Mouse (Mus musculus) thymus, postnatal 10 days (tissue): ENCODE measurements at regions not wholly inside any gene's neighbourhood (a gene's known extent, or its start where the extent isn't known, plus 50 kb on each side); places are given as distances from the start of the nearest gene placed in this dataset.
"Not testable (repeated sequence)": the region's sequence is repeated elsewhere in the genome, so short reads cannot be mapped to it uniquely, and the experiment has no call there.

Experiments used
- DNase-seq, 2 experiments: peaks; one replicate each; pipeline ENCODE4 v3.0.0; 2021; ENCODE audit warnings: low spot score in 2 of 2

DNA sequence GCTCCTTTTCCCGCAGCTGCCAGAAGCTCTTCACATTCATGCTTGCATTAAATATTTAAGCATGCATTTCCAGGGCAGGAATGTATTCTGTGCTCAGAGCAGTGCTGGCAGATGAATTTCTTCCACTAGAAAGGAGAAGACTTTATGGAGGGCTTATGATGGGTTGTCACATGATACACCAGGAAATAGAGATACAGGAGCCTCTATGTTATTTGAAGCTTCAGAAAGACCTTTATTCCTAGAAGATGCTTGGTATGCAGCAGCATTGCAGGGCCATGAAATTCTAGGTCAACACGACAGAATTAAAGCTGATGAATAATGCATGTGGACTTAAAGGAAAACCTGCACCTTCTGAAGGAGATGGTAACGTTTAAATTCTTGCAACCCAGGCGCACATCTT is 212.1 kb downstream of the Adgrg6 start:
- DNase-seq: no peak

DNA sequence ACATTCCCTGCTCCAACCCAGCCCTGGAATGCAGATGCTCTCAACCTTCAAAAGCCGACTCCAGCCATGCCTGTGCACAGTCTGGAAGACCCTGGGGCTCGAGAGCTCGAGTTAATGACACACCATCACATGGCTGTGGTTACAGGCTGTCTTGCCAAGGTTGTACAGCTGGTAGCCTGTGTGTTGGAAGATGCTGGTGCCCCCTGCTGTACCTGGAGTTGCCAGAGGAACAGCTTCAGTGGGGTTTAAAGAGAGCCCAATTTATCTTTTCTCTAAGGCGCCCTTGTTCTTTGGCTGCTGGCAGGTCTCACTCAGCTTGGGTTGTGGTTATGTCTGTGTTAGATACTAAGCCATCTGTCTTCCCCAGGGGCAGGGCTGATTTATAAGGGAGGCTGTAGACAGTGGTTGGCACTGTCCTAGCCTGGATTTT is 212.8 kb downstream of the Adgrg6 start:
- DNase-seq: peak; percentile 25 to 42

DNA sequence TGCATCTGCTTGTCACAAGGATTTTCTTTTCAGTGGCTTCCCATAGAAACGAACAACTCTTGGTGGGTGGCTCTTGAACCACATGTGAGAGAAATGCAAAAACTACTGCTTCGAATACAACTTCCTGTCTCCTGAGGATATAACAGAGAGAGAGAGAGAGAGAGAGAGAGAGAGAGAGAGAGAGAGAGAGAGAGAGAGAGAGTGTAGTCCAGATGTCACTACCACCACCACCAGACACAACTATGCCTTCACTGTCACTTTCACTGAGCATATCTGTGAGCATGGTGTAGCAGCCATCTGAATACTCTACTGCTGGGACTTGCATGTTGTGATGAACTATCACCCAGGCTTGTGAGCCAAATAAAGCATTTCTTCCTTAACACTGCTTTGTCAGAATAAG is 216.6 kb downstream of the Adgrg6 start:
- DNase-seq: no peak

DNA sequence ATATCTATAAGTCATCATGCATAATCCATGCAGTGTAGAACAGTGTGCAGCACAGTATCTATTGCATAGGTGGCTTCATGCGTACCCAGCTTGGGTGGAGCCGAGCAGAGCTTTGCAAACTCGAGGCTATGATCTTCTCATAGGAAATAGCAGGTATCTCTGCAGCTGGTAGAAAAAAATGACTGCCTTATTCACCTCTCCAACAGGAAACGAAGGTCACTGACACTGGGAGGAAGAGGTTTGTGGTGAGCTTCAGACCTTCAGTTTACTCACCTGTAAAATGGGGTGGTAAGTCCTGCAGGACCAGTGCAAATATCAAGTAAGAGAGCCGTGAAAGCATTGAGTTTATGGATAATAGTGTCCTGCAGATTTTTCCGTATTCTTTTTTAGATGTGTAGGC is 219.2 kb downstream of the Adgrg6 start:
- no peak for DNase-seq

DNA sequence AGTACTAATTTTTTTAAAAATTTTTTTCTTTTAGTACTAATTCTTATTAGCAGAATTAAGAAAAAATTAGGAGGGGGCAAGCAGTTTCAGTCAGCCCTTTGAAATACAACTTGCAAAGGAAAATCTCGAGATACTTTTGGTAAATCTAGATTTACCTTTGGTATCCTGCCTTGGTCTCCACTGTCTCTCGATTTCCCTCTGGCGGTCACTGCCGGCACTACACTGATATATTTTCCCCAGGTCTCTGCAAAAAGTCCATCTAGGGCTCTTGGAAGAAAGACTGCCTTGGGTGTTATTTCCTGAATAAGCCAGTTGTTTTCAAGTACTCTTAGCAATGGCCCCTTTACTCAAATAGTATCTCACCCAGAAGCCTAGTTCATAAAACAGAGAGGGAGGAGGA is 224.0 kb downstream of the Adgrg6 start:
- DNase-seq: peak; percentile 68 to 86

DNA sequence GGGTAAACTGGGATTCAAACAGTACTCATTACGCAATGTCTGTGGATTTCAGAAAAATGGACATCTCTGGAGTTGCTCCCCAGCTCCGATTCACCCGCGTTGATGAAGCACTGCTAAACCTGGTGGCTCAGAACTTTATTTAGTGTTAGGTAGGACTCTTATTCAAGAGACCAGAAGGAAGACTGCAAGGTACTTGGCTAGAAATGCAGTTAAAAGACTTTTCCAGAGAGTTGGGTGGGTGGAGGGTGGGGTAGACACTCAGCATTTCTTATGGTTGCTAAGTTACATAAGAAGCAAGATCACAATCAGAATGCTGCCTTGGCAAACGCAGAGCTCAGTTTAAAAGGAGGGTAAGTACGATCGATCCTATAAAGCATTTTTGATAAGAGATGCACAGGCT is 230.2 kb downstream of the Adgrg6 start:
- no peak for DNase-seq

DNA sequence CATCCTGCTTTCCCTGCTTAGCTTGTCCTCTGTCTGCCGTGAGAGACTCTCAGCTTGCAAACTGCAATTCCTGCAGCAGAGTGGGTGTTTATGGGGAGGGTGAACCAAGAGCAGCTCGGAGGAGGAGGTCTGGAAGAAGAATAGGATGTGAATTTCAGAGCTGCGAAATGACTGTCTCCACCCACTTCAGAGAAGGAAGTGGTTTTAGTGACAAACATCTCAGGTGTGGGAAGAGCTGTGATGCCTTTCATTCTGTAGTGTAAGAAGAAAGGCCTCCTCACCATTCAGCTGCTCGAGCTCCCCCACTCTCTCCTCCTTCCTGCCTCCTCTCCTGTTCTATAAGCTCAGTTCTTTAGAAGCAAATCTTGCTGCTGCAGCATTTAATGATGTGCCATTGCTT is 230.9 kb downstream of the Adgrg6 start:
- DNase-seq: peak; percentile 67 to 69

DNA sequence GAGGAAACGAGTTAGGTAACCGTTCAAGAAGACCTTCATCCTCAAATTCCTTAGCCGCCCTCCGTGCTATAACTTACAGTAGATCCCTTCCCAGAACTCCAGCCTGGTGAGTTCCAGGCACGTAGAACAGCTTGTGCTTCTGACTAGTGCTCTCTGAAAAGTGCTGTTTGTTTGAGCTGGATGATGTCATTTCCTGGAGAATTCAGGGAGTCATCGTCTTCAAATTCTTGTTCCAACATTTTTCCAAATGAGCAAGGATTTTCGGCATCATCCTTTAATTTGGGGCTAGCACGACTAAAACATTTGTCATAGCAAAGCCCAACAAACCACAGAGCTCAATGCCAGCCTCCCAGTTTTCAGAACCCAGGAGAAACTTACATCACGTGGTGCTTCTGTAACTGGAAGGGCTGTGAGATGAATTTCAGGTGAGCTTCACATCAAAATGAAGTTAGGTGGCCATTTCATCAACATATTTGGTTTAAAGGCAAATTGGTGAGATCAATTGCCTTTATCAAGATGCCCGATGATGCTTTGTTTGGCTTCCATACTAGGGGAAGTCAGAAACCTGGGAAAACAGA is 231.4 kb downstream of the Adgrg6 start:
- no peak for DNase-seq

DNA sequence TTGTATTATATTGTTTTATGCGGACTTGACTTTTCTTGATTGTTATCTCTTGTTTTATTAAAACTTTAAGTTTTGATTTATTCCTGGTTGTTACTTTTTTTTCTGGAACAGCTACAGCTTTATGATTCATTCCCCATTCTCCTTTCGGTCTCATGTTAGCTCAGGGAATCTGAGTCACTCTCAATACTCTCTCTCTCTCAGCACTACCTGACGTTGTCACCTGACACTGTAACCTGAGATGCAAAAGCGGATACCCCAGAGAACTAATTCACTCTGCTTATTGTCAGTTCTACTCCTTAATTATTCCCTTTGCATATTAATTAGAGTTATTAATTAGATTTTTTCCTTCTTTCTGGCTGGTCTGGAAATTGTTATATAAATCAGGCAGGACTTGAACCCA is 232.5 kb downstream of the Adgrg6 start:
- no peak for DNase-seq

DNA sequence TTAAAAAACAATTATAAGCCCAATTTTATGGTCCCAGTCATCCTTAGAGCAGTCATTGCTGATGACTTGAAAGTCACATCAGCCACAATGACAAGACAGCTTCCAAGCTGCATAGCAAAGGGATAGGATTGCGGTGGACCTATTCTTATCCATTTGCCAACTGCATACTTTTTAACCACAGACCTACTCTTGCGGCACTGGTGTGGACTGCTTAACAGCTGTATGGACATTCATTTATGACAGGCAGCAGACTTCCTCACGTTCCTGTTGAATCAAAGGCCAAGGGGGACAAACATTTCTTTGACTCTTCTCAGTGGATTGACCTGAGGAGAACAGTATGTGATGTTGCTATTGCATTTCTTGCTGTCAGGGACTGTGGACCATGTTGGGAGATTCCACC is 233.5 kb downstream of the Adgrg6 start:
- DNase-seq: no peak

DNA sequence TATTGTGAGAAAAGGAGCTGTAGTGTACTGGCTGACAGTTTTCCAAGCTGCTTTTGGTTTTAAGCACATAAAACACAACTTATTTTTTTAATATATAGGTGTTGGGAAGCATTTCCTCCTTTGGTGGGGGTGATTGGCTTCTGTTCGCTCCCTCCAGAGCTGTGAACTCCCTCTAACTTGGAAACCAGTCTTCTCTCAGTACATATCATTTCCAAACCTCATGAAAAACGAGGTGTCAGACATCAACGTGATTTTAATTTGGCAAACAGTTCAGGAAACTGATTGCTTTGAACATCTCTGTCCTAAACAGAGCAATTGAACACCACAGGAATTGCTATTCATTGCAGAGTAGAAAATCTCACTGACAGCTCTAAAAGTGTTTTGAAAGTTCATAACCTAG is 238.6 kb downstream of the Adgrg6 start:
- no peak for DNase-seq

DNA sequence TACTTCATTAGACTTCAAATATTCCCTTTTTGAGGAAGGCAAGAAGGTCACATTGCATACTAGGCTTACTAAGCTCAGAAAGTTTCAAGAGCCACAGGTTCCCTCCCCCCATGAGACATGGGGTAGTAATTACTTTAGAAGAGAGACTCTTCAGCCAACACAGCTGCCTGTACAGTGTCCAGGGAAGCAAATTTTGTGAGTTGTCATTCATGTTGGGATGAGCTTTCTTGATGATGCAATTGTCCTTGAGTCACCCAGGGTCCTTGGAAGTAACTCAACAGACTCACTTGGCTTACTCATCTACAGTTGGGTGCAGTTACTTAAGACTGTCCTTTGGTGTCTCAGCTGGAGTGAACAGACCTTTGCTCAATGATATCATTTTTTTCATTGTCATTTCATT is 242.0 kb downstream of the Adgrg6 start:
- no peak for DNase-seq

DNA sequence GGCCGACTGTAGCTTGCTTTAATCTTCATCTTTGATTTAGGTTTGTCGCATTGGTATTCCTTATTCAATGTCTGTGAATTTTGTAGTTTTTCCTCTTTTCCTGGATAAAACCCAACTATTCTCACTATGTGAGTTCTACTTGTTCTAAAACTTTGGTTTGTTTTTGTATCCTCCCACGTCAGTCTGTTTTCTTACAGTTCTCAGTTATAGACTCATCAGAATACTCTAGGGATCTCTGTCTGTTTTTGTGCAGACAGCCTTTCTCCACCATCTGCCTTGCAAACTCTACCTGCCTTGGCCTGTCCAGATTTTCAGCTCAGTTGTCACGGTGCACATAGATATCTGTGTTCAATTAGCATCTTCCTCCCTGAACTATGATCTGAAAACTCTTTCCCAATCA is 249.3 kb downstream of the Adgrg6 start:
- DNase-seq: no peak

DNA sequence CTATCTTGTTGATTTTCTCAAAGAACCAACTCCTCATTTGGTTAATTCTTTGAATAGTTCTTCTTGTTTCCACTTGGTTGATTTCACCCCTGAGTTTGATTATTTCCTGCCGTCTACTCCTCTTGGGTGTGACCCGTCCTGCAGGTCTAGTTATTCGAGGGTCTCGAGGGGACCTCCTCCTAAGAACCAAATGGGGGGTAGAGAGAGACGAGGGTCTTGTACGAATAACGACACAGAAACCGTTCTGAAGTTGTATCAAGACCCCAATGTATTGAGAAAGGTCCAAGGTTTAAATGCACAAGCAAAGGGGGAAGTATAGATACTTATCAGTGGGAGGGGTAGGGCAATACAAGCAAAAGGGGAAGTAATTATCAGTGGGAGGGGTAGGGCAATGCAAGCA is 252.8 kb downstream of the Adgrg6 start:
- not testable (repeated sequence) for DNase-seq

DNA sequence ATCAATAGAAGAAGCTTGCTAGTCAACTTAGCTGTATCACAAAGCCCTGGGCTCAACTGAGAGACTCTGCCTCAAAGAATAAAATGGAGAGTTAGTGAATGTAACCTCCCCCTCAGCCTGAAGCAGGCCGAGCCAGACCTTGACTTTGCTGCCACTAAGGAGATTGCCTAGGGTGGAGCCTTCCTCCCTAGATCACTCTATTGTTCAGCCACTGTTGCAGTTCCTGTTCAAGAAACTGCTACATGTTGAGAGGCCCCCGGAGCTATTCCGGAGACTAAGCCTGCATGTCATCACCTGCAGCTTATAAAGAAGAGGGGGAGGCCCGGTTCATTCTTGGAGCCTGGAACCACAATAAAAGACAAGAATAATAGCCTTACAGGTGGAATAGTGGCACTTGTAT is 257.9 kb downstream of the Adgrg6 start:
- DNase-seq: no peak

DNA sequence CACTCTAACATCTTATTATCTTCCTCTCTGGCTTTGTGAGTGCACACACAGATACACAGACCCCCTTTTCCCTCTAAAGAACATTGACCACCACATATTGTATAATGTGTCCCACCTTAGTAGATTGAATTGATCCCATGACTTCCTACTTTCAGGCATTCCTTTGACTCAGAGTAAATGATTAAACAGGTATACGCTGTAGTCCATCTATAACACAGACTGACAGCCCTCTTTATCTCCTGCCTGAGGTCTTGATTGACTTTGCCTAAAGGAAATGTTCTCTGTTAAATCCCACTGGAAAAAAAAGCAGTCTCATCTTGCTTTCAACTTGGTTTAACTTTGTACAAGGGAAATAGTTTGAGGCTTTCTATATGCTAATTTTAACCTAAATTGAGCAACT is 268.8 kb downstream of the Adgrg6 start:
- DNase-seq: no peak

DNA sequence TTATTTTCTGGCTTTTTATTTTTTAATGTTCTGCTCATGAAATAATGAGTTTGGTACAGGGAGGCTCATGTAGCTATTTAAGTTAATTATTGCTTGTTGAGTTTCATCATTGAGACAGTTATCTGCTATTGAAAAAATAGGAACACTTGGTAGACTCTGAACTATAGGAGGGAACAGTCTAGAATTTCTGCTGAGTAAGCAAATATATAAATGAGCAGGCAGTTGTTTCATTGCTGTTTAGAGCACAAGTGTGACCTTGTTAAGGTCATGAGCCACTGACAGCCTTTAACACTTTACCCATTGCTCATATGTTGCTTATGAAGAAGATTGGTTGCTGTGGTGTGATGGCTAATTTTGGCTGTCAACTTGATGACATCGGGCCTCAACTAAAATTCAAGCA is 270.0 kb downstream of the Adgrg6 start:
- DNase-seq: no peak

DNA sequence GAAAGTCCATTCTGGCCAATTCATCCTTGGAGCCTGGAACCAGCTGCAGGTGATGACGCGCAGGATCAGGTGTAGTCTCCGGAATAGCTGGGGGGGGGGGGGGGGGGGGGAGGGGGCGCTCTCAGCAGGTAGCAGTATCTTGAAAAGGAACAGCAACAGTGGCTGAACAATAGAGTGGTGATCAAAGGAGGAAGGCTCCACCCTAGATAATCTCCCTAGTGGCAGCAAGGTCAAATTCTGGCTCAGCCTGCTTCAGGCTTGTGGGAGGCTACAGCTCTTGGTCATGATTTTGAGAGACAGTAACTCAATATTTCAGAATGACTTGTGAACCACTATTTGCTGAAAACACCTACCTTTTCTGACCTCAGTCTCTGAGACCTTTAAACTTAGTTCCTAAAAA is 275.5 kb downstream of the Adgrg6 start:
- DNase-seq: no peak

DNA sequence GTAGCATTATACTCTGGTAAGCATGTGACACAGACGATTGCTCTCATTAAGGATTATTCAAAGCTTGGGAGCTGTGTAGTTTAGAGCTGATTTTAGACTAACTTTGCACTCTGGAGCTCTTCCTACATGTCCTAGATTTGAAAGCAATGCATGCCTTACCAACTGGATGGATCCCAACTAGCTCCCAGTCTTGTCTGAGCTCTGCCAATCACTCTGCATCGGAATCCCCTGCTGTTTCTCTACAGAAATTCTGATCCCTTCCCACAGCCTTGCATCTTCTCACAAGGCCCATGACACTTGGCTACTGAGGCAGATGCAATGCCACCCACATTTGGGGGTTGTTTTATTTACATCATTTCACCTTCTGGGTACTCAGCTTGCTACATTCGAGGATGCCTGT is 277.8 kb downstream of the Adgrg6 start:
- DNase-seq: no peak

DNA sequence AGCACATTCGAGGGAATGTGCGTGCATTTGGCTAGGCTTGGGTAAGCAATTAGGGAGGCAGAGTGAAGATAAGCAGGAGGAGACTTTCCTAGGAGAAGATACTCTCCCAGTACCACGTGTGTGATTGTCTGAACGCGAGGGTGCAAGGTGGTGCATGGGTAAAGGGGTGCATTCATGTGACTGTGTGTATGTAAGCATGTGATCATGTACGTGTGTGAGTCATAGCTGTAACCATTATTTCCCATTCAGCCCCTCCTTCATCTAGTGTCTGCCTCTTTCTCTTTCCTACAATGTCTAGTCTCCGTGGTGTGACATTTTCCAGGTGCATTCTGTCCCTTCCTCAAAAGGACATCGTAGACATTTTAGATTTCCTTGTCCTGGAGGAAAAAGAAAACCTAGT is 273.8 kb downstream of the Hivep2 start:
- DNase-seq: no peak

DNA sequence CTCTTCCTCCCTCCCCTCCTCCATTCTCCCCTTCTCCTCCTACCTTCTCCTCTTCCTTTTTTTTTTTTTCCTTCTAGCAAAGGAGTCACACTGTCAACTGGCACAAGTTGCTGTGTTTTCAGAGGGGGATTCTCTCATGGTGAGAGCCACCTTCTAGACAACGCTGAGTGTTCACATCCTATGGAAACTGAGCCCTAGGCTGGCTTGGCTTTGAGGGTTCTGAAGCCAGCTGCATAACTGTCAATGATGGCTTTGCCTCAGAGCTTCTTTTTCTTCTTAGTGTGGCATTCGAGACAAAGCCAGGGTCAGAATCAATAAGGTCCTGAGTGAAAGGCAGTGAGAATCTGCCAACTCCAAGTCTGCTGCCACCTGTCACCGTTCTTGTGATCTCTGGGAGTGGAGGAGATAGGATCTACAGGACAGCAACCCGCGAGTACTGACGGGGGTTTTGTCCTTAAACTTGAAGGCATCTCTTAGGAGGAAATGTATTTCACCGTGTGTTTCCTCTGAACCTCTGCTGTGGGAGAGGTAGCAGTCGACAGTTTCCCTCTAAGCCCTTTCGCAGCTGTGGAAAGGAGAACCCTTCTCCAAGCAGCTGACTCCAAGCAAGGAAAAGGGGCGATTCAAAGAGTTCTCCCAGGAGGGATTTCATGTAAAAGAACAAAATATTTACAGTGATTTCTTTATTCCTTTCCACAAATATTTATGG is 269.2 kb downstream of the Hivep2 start:
- DNase-seq: peak; percentile 50 to 58

DNA sequence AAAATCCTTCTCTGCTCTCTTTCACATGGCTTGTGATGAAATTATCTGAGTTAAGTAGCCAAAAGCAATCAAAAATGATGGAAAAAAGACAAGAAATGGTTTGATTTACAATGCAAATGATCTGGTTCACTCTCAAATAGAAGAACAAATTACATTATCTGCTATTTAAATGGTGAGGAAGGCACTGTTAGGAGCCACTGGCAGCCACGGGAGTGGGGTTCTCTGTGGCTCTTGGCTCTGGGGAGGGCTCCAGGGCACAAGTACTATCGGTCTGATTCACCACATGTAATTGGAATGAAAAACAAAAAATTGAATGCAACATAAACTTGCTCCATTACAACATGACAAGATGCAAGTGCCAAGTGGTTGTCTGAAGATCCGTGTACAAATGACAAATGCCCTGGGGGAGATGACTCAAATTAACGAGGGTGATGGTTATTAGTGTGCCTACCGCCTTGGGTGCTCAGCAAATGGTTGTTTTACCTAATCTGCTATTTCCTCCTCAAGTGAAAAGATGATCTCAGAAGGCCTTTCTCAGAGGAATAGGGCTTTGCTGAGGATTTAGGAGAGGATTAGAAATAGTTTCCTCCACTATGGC is 268.2 kb downstream of the Hivep2 start:
- DNase-seq: no peak

DNA sequence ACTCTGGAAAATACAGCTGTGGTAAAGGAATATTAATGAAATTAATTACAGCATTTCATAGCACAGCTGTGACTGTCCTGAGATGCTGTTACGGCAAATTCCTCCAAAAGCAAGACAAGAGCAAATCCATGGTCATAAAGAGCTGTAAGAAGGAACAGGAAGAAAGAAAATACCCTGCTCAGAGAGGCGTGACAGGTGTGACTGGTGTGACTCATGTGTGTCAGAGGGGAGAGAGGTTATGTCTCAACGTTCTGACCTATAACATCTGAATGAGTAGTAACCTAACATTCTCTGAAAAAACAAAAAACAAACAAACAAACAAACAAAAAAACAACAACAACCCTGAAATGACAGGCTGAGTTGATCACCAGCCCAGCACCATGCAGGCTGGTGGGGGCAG is 267.5 kb downstream of the Hivep2 start:
- no peak for DNase-seq

DNA sequence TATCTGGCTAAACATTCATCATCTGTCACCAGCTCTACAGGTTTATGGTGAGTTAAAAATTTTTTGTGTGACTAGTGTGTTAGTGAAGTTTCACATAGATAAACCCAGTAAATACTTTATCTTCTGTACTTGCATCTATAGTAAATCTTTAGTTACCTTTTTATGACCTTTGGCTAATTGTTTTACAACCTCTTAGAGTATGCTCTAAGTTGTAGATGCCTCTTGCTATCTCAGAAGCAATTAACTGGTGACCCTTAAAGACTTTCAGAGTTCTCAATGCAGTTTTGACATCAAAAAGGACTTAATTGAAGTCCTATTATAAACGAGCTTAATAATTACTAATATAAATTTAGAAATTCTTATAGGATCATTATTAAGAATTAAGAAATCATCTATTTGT is 265.6 kb downstream of the Hivep2 start:
- DNase-seq: no peak
